Comparison of ENCODE assay signal across 22 mouse cellular contexts in genomic region chr16:12775876-12776275, GRCm38 (mm10).
"Had no signal": no experiment of that assay in that cellular context is flagged by ENCODE, and none has a peak within 500 bp of the region (broad histone marks: within the 10 kb centered on the region; RNA-seq: fewer than 3 reads in every experiment).

No protein-coding gene starts in this region.

- DNase-seq: gastrocnemius, postnatal 14 days; heart, adult 18-20 months; heart, postnatal 10 days; heart, postnatal 4 days; kidney, adult 18-20 months; kidney, adult 8-10 months; kidney, postnatal 10 days; kidney, postnatal 25 days; kidney, postnatal 4 days; layer of hippocampus, postnatal 36 days; left cerebral cortex, postnatal 4 days had no signal

- H3K4me1 ChIP-seq: heart, embryonic 10.5 days; heart, embryonic 12.5 days; hindbrain, embryonic 10.5 days; hindbrain, embryonic 12.5 days; intestine, embryonic 15.5 days; limb, embryonic 13.5 days; limb, embryonic 15.5 days; liver, embryonic 12.5 days had no signal

- H3K9ac ChIP-seq: heart, embryonic 12.5 days; hindbrain, embryonic 12.5 days; hindbrain, embryonic 14.5 days; intestine, embryonic 15.5 days; limb, embryonic 13.5 days; limb, embryonic 15.5 days; liver, embryonic 12.5 days; liver, embryonic 14.5 days had no signal

- H3K27ac ChIP-seq: heart, embryonic 10.5 days; hindbrain, embryonic 10.5 days; hindbrain, embryonic 12.5 days; hindbrain, embryonic 14.5 days; intestine, embryonic 15.5 days; layer of hippocampus, adult 2 months; limb, embryonic 13.5 days; limb, embryonic 15.5 days; liver, embryonic 12.5 days; liver, embryonic 14.5 days had no signal

- H3K4me3 ChIP-seq: heart, embryonic 10.5 days; heart, embryonic 12.5 days; hindbrain, embryonic 10.5 days; hindbrain, embryonic 12.5 days; intestine, embryonic 15.5 days; layer of hippocampus, adult 2 months; limb, embryonic 13.5 days; limb, embryonic 15.5 days; liver, embryonic 12.5 days had no signal

- H3K27me3 ChIP-seq: heart, embryonic 12.5 days; hindbrain, embryonic 12.5 days; intestine, embryonic 15.5 days; limb, embryonic 13.5 days; limb, embryonic 15.5 days; liver, embryonic 12.5 days had no signal

- H3K9me3 ChIP-seq: heart, embryonic 10.5 days; heart, embryonic 12.5 days; hindbrain, embryonic 10.5 days; hindbrain, embryonic 12.5 days; intestine, embryonic 15.5 days; limb, embryonic 13.5 days; limb, embryonic 15.5 days; liver, embryonic 12.5 days had no signal

- H3K36me3 ChIP-seq: heart, embryonic 10.5 days; heart, embryonic 12.5 days; hindbrain, embryonic 10.5 days; hindbrain, embryonic 12.5 days; intestine, embryonic 15.5 days; limb, embryonic 13.5 days; limb, embryonic 15.5 days; liver, embryonic 12.5 days had no signal
